Mouse (Mus musculus) liver, adult 2 months (tissue): Measurements from ENCODE around the gene Tex29. TPM values are rescaled to one million over a fixed set of nuclear protein-coding genes. Genes with fewer than 3 reads are reported as not detected.

ENCODE experiments used
- DNase-seq: peaks from one replicate; pipeline ENCODE4 v3.0.0-alpha.2; 2011; ENCODE audit warnings: low read depth, low spot score; ENCODE audit errors: extremely low read depth
- H3K27ac ChIP-seq: fragments of 200-500 bp; replicated peaks from 2 replicates; pipeline ENCODE4 v1.5.1; 2012; ENCODE audit warnings: low read depth, mild to moderate bottlenecking, control low read depth, inconsistent platforms, low read length; ENCODE audit not compliant: insufficient read depth
- H3K27me3 ChIP-seq: fragments of 200-500 bp; 2 replicates; pipeline ENCODE4 v1.6.1; 2012; ENCODE audit warnings: mild to moderate bottlenecking, moderate library complexity, low read length, inconsistent platforms; ENCODE audit not compliant: control insufficient read depth, insufficient read depth
- H3K36me3 ChIP-seq: fragments of 200-500 bp; 2 replicates; pipeline ENCODE4 v1.6.1; 2012; ENCODE audit warnings: low read length, inconsistent platforms; ENCODE audit not compliant: control insufficient read depth, insufficient read depth
- H3K4me1 ChIP-seq: fragments of 200-500 bp; 2 replicates; pipeline ENCODE4 v1.6.1; 2011; ENCODE audit warnings: low read length; ENCODE audit not compliant: control insufficient read depth, insufficient read depth
- H3K4me3 ChIP-seq: fragments of 200-500 bp; 2 replicates; pipeline ENCODE4 v1.5.1; 2011; ENCODE audit warnings: low read depth, mild to moderate bottlenecking, control low read depth, low read length, moderate library complexity; ENCODE audit not compliant: insufficient read depth
- H3K79me2 ChIP-seq: fragments of 200-500 bp; 2 replicates; pipeline ENCODE4 v1.6.1; 2012; ENCODE audit warnings: inconsistent platforms, mild to moderate bottlenecking, low read length, moderate library complexity; ENCODE audit not compliant: control insufficient read depth, insufficient read depth
- H3K9ac ChIP-seq: fragments of 200-500 bp; 2 replicates; pipeline ENCODE4 v1.6.1; 2012; ENCODE audit warnings: low read depth, mild to moderate bottlenecking, control low read depth, inconsistent platforms, low read length
- CTCF ChIP-seq: fragments of 200-500 bp; IDR thresholded peaks from 2 replicates; pipeline ENCODE4 v1.5.1; 2011; ENCODE audit warnings: low read depth, low read length, control low read depth
- POLR2A ChIP-seq: fragments of 200-500 bp; IDR thresholded peaks from 2 replicates; pipeline ENCODE4 v1.6.1; 2011; ENCODE audit warnings: low read length, control low read depth; ENCODE audit not compliant: insufficient read depth; ENCODE audit errors: extremely low read depth
- WGBS: fragments of 180-500 bp; shearing (Covaris S2); methylation state at CpG from one replicate; pipeline ENCODE4 v1.1.7; 2018; 5-methylcytosine and 5-hydroxymethylcytosine counted together
- polyA plus RNA-seq: library from polyadenylated mRNA; depleted of rRNA; stranded (reverse); fragments of >200 nt; gene quantifications from 2 replicates; pipeline ENCODE4 v1.2.3, GENCODE M21; 2012; rRNA removed
- total RNA-seq: library from RNA; depleted of rRNA; stranded (reverse); fragments of >200 nt; gene quantifications from 2 replicates; pipeline ENCODE4 v1.2.3, GENCODE M21; 2014; rRNA removed

Tex29 gene
- total and polyA plus RNA-seq, 2 experiments, result not detected

DNA sequence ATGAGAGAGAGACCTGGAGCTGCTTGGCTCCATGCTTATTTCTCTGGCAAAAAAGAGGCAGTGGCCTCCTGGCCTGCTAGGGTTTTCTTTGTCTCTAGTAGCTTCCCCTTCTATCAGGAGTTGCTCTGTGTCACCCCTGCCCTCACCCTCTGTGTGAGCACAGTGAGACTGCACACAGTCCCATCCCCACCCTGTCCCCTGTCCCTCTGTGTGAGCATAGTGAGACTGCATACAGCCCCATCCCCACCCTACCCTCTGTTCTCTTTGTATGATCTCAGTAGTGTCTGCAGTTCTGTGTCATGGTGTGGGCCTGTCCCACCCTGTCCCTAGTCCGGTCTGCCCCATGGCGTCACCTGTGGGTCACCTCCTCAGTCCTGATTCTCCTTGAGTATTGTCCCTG is 46.5 kb downstream of the Tex29 start:
- no peaks in the 10 kb centered on the region for H3K4me1 ChIP-seq
- H3K27me3 ChIP-seq, result no peaks in the 10 kb centered on the region
- no peak overlapping the region for H3K4me3 ChIP-seq
- DNase-seq, result no peak
- no peak overlapping the region for H3K27ac ChIP-seq
- H3K9ac ChIP-seq, result no peak overlapping the region
- H3K36me3 ChIP-seq, result no peaks in the 10 kb centered on the region
- 94% methylated on average over 2 of the region's 2 CpGs for WGBS
- H3K79me2 ChIP-seq, result no peaks in the 10 kb centered on the region
- TF ChIP-seq POLR2A, result no peak
- no peak for TF ChIP-seq CTCF

DNA sequence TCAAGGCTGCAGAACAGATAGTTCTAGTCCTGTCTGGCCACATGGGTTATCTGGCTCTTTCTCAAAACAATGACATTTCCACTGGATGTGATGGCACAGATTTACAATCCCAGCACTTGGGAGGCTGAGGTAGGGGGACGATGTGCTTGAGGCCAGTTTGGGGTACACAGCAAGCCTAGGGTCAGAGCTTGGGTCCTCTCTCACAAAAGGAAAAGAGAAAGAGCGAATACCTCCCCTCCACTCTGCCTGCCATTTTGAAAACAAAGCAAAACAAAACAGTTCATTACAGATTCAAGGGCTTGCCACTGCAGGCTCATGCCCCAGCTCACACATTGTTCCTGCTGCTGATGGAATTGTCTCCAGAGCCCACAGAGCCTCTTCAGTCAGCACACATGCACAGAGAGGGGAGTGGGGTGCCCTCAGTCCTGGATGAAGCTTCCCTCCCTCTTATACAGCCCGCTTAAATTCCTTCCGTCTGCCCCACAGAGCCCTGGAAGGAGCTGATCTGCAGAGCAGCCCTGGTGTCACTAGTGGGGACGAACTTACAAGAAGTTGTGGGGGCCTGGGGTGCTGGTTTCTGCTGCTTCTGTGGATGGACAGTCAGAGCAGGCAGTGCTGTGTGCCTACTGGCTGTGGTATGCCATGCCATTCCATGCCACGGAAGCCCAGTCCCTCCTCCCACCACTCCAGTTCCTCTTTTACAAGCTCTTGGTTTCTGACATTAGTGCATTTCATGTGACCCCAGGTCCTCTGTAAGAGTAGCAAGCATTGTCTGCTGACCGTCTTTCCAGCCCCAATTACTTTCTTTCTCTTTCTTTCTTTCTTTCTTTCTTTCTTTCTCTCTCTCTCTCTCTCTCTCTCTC is 49.1 kb downstream of the Tex29 start:
- DNase-seq, result no peak
- H3K4me1 ChIP-seq, result no peaks in the 10 kb centered on the region
- no peaks in the 10 kb centered on the region for H3K36me3 ChIP-seq
- no peak overlapping the region for H3K4me3 ChIP-seq
- H3K79me2 ChIP-seq, result no peaks in the 10 kb centered on the region
- H3K27ac ChIP-seq, result no peak overlapping the region
- no peaks in the 10 kb centered on the region for H3K27me3 ChIP-seq
- WGBS, result 71% methylated on average over 7 of the region's 7 CpGs
- TF ChIP-seq POLR2A (no peak), CTCF (no peak)
- H3K9ac ChIP-seq, result no peak overlapping the region

DNA sequence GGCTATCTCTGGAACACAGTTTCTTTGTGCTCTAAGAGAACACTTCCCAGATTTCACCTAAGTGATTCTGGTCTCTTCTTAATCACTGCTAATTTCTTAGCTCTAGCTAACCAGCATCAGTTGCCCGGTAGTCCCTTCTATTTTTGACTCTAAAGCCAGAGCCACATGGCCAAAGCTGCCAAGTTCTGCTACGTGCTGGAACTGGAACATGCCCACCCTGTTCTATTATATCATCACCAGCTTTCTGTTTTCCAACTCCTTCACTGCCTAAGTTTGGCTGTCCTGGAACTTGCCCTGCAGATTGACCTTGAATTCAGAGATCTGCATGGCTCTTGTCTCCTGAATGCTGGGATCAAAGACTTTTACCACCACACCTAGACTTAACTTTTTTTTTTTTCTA is 52.5 kb downstream of the Tex29 start:
- H3K79me2 ChIP-seq, result no peaks in the 10 kb centered on the region
- no peak overlapping the region for H3K4me3 ChIP-seq
- H3K4me1 ChIP-seq, result no peaks in the 10 kb centered on the region
- TF ChIP-seq CTCF (no peak), POLR2A (no peak)
- H3K27ac ChIP-seq, result no peak overlapping the region
- H3K27me3 ChIP-seq, result no peaks in the 10 kb centered on the region
- 87% methylated on average over 2 of the region's 2 CpGs for WGBS
- no peak for DNase-seq
- no peak overlapping the region for H3K9ac ChIP-seq
- no peaks in the 10 kb centered on the region for H3K36me3 ChIP-seq

DNA sequence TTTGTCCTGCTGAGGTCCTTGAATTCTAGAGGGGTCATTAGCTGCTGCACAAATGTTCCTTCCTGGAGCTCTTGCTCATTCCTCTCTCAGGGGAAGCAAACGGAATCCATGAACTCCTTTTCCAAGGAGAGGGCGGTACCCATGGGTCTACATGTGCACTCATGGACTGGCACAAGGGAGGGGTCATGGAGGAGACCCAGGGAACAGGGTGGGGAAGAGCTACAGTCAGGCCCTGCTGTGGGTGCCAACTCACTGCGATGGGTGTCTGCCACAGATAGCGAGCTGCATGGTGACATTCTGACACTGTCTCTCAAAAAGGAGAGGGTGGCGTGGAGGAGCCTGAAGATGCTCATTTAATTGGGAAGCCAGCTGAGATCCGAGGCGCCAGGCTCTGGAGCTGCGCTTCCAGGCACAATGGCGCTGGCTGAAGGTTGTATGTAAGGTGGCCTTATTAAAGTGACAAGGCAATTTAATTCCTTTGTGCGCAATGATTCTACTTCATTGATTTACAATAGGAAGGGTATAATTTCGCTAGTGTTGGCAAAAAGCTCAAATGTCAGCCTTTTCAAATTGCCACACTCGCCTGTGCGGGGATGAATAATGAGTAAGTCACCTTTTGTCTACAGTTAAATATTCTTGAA is 55.9 kb downstream of the Tex29 start:
- no peak overlapping the region for H3K27ac ChIP-seq
- no peaks in the 10 kb centered on the region for H3K36me3 ChIP-seq
- H3K9ac ChIP-seq, result no peak overlapping the region
- TF ChIP-seq CTCF (no peak), POLR2A (no peak)
- WGBS, result 92% methylated on average over 13 of the region's 13 CpGs
- no peaks in the 10 kb centered on the region for H3K79me2 ChIP-seq
- H3K4me1 ChIP-seq, result no peaks in the 10 kb centered on the region
- H3K4me3 ChIP-seq, result no peak overlapping the region
- no peak for DNase-seq
- no peaks in the 10 kb centered on the region for H3K27me3 ChIP-seq

DNA sequence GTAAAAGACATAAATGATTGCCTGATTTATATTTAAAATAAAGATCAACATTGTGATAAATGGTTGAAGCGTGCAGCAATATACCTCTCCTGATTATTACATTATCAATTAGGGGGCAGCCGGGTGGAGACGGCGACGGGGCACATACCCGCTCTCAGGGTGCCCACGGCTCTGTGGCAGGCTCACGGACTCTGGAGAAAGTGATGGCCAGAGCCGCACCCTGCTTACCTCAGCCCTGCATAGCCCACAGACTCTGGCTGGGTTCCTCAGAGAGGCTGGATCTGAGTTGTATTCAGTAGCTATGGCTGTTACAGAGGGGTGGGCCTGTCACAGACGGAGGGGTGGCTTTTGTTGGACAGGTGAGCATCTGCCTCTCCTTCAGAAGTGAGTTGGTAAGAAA is 56.4 kb downstream of the Tex29 start:
- no peak for TF ChIP-seq CTCF
- TF ChIP-seq POLR2A, result no peak
- DNase-seq, result no peak
- WGBS, result 93% methylated on average over 10 of the region's 10 CpGs
- H3K27me3 ChIP-seq, result no peaks in the 10 kb centered on the region
- no peaks in the 10 kb centered on the region for H3K79me2 ChIP-seq
- no peak overlapping the region for H3K27ac ChIP-seq
- H3K4me1 ChIP-seq, result no peaks in the 10 kb centered on the region
- H3K36me3 ChIP-seq, result no peaks in the 10 kb centered on the region
- H3K9ac ChIP-seq, result no peak overlapping the region
- no peak overlapping the region for H3K4me3 ChIP-seq

DNA sequence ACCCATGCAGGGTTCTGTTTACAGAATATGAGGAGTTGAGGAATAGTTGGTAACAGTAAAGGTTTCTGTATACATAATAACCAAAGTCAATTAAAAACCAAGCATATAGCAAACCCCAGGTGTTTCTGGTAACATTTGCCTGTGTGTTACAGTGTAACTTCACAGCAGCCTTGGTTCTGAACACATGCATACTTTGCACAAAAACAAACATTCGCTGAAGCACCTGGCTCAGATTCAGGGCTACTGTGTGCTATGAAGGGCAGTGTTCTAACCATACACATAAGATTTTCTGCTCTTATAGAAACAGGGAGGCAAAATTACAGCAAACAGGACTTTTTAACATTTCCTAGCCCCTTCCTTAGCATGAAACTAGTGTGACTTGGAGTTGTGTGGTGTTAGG is 58.5 kb downstream of the Tex29 start:
- no peaks in the 10 kb centered on the region for H3K4me1 ChIP-seq
- no peak for DNase-seq
- WGBS, result 22% methylated on average over 1 of the region's 1 CpGs

More for the DNA sequence above, 58.5 kb downstream of the Tex29 start:
- no peaks in the 10 kb centered on the region for H3K79me2 ChIP-seq
- TF ChIP-seq POLR2A, result no peak
- TF ChIP-seq CTCF, result no peak
- no peaks in the 10 kb centered on the region for H3K27me3 ChIP-seq
- H3K36me3 ChIP-seq, result no peaks in the 10 kb centered on the region
- H3K9ac ChIP-seq, result no peak overlapping the region
- no peak overlapping the region for H3K27ac ChIP-seq
- H3K4me3 ChIP-seq, result no peak overlapping the region

Other genes starting within 250 kb of the Tex29 start
- 13.5 and 15.1 TPM in 2 replicates for gene Ankrd10, start 204.7 kb upstream of the Tex29 start, total RNA-seq
- 8.9 and 12.3 TPM in 2 replicates for gene Ankrd10, start 204.7 kb upstream of the Tex29 start, polyA plus RNA-seq
- gene 1700016D06Rik, start 139.4 kb upstream of the Tex29 start, total RNA-seq, result not detected in 2 replicates
- not detected in 2 replicates for gene 1700016D06Rik, start 139.4 kb upstream of the Tex29 start, polyA plus RNA-seq
- 15.8 and 19.3 TPM in 2 replicates for gene Arhgef7, start 112.8 kb upstream of the Tex29 start, total RNA-seq
- 11.0 and 12.4 TPM in 2 replicates for gene Arhgef7, start 112.8 kb upstream of the Tex29 start, polyA plus RNA-seq